Mouse (Mus musculus): ENCODE data around the gene Lrp4.
"Not testable (repeated sequence)": the region's sequence is repeated elsewhere in the genome, so short reads cannot be mapped to it uniquely, and the experiment has no call there.

The Lrp4 gene

DNA sequence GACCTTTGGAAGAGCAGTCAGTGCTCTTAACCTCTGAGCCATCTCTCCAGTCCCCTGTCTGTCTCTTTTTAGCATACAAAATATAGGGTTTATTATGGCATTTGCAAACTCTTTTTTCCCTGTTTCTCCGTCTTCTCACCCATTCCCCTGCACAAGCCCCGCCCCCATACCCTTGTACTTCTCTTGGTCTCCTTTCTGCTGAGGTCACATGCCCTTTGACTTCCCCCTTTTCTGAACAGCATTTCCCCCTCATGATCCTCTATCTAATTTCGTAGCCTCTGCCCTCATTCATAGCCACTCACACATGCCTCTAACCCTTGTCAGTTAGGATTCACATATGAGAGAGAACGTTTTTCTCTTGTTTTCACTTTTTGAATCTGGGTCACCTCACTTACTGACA, 27.4 kb downstream of the Lrp4 start:
- no peak for DNase-seq (ENCODE audit: low read depth, low spot score)

DNA sequence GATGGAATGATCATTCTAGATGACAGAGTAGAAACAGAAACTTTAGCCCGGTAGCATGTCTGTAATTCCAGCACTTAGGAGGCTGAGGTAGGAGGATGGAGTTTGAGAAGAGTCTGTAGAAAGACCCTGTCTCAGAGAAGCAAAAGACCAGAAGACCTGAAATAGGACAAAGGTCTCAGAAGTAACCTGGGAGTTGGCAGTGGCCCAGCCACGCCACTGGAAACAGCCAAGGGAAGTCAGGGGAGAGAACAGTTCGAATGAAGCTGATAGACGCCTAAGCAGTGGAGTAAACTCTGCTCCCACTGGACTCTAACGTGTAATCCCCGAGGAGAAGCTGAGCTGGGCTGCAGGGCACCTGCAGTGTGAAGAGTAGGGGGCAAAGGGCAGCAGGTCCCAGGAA, 27.9 kb downstream of the Lrp4 start:
- DNase-seq (ENCODE audit: low read depth, low spot score) = no peak

DNA sequence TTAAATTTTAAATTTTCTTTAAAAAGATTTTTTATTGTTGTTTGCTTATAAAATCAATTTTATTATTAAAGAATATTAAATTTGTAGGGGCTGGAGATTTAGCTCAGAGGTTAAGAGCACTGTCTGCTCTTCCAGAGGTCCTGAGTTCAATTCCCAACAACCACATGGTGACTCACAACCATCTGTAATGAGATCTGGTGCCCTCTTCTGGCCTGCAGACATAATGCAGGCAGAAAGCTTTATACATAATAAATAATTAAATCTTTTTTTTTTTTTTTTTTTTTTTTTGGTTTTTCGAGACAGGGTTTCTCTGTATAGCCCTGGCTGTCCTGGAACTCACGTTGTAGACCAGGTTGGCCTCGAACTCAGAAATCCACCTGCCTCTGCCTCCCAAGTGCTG, 30.0 kb downstream of the Lrp4 start:
- not testable (repeated sequence) for DNase-seq (ENCODE audit: low read depth, low spot score)

DNA sequence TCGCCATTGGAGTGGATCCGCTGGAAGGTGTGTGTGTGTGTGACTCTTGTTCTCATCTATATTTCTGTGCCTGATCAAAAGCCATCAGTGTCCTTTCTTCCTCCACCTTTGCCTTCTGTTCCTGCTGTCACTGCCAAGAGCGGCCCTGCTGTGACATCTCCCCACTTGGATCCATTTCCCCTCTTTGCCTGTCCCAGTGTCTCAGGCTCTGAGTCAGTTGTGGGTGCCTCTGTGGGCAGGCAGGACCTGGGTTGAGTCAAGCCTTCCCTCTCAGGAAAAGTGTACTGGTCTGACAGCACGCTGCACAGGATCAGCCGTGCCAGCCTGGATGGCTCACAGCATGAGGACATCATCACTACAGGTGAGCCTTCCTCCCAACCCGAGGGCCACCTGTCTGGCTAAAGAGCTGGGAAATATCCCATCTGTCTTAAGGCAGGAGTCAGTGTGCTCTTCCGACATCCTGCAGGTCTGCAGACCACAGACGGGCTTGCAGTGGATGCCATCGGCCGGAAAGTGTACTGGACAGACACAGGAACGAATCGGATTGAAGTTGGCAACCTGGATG, 34.8 kb downstream of the Lrp4 start:
- no peak for DNase-seq (ENCODE audit: low read depth, low spot score)

DNA sequence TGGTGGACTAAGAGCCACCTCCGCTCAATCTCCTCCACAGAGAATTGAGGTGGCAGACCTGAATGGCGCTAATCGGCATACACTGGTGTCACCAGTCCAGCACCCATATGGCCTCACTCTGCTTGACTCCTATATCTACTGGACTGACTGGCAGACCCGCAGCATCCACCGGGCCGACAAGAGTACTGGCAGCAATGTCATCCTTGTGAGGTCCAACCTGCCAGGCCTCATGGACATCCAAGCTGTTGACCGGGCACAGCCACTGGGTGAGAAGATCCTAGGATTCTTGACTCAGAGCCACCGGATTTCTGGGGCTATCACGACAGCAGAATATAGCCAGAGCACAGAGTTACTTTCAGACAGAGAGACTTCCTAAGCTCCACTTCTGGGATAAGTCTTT, 36.7 kb downstream of the Lrp4 start:
- DNase-seq (ENCODE audit: low read depth, low spot score) = no peak

DNA sequence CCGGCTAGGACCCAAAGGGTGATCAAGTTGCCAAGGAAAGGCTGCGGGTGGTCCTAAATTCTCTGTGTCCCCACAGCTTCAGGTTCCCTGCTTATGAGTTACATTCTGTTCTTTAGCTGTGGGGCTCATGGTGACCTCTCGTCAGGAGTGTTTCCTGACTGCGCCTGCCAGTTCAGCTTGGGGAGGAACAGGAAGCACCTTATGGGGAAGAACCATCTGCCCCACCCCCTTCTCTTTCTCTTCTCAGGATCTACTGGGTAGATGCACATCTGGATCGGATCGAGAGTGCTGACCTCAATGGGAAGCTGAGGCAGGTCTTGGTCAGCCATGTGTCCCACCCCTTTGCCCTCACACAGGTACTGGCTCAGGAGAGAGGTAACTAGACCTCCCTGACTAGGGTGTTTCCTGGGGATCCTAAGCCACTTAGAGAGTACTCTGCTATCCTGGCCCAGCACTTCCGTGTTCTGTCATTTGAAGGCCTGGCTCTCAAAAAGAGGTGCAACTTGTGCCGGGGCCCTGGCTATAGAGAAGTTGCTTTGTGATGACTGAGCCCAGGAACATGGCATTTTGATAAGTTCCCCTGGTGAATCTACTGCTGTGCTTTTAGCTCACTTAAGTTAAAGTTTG, 40.9 kb downstream of the Lrp4 start:
- peak; percentile 37 for DNase-seq (ENCODE audit: low read depth, low spot score)

DNA sequence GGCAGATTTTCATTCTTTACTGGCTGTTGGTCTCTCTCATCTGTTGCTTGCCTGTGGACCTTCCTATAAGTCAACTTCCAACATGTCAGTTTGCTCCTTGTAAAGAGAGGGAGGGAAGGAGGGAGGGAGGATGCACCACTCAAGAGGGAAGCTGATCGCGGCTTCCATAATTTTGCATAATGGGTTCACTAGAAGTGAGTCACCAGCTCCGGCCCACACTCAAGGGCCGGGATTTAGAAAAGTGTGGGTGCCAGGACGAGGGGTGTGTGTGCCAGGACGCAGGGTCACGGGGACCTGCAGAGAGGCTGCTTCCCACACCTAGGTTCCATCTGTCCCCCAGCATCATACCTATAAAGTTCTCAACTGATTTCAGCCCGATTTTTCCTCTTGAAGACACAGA, 50.8 kb downstream of the Lrp4 start:
- no peak for DNase-seq (ENCODE audit: low read depth, low spot score)

DNA sequence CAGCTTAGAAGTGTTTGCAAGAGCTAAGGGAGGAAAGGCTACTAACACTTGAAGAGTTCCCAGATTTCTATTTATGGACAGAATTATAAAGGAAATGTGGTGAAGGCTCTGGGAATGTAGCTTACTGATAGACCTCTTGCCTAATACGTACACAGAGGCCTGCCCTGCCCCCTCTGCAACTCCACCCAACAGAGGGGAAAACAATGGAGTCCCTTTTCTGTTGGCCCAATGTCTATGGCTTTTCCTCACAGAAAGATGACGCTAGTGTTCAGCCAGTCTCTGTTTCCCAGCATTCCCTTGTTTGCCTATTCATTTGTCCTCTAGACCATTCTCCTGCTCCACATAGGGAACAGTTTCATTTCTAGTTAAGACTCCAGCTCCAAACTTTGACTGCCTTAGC, 59.9 kb downstream of the Lrp4 start:
- DNase-seq (ENCODE audit: low read depth, low spot score) = no peak

DNA sequence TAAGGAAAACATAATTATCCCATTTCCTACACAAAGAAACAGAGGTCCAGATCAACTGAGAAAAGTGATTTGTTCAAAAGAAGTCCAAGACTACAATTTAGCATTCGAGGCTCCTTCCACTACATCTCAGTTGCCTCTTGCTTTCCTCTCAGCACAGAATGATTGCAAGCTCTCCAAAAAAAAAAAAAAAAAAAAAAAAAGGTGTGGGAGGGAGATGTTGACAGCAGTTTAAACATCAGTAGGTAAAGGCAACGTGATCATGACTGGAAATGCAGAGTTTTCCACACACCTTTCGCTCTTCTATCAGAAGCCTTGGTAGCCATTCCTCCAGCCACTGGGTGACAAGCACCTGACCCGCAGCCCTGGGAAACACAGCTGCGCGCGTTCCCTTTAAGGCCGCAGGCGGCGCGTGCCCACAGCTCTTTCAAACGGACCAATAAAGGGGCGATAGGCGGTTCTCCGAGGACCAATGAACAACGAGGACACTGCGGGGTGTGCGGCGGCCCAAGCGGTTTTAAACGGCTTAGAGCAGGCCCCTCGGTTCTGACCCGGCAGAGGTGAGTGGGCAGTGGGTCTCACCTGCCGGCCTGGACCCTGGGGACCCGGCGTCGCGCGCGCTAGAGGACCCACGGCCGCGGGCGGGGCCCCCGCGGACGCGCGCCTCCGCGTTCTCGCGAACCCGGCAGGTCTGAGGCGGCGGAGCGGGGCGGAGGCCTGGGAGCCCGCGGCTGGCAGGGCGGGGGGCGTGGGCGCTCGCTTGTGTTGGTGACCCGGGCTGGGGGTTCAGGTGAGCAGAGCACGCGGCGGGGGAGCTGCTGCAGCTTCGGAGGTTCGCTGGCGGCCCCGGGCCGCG, 69.2 kb downstream of the Lrp4 start, which contains the start of gene Ckap5:
Ckap5 (plus strand) TSS at position 469 of the 853 bp plus-strand sequence.
- peak; percentile 93 for DNase-seq (ENCODE audit: low read depth, low spot score)

DNA sequence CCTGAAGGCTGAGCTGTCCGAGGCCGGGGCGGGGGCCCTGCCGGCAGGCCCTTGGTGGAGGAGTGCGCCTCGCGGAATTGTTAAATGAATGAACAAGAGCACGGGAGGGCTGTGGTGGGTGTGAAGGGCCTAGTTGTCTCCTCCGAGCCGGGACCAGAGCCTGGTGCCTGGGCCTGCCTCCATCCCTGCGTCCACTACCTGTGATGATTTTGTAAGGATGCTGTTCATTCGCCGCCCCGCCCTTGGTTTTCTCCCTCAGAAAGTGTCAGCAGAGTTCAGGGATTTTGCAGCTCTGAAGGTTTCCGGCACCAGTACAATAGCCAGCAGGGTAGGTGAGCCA, 69.8 kb downstream of the Lrp4 start:
- DNase-seq (ENCODE audit: low read depth, low spot score) = peak; percentile 52

DNA sequence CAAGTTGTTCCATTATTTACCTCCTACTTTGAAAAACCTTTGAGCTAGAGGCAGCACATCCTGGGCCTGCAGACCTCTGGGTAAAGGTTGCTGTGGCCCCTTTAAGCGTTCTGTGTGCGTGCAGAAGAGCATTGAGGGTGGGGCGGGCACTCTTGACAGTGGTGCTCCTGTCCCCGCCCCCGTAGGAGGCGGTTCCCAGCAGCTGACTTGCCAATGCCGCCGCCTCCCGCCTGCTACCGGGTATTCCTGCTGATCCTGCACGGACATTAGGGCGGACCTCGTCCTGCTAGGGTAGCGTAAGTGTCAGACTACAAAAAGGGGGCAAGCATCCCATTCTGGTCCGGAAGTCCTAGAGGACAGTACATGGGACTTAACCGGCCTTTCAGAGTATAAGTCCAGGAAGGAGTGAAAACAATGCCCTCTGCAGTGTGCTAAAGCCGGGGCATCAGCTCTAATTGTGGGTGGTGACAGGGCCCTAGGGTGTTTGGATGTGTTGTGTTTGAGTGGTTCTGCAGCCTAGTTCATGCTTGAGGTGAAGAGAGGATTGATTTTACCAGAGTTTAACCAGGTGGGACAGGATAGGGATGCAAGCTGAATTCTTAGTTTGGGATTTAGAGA, 80.4 kb downstream of the Lrp4 start:
- DNase-seq (ENCODE audit: low read depth, low spot score) = peak; percentile 85

Measured in CD4-positive, CD25-positive, alpha-beta regulatory T cell, adult 2 months (primary cell).